Mouse (Mus musculus): ENCODE measurements around the gene Klhdc10. TPM values are rescaled to one million over a fixed set of nuclear protein-coding genes. Genes with fewer than 3 reads are reported as not detected.

The Klhdc10 gene
- total RNA-seq, 2 experiments from 2014 or later, result 35.8 to 44.4 TPM

GRCm38 (mm10) chr6:30477784-30478183, 76.1 kb downstream of the Klhdc10 start:
- Histone ChIP-seq H3K4me3 (no peak overlapping the region), H3K27ac (no peak overlapping the region)
- no peak for TF ChIP-seq CTCF (IDR thresholded peaks at IDR 0.05)

GRCm38 (mm10) chr6:30479418-30479817, 77.8 kb downstream of the Klhdc10 start:
- no peak for TF ChIP-seq CTCF (IDR thresholded peaks at IDR 0.05)
- intact Hi-C loops (cut with DNase I), result no loop called here
- Histone ChIP-seq H3K4me3 (no peak overlapping the region), H3K27ac (no peak overlapping the region)
- no peak for DNase-seq

More at GRCm38 (mm10) chr6:30477784-30478183, 76.1 kb downstream of the Klhdc10 start:
- intact Hi-C loops (cut with DNase I), result no loop called here
- no peak for DNase-seq

GRCm38 (mm10) chr6:30482908-30483307, 81.2 kb downstream of the Klhdc10 start:
- no peak for DNase-seq
- Histone ChIP-seq H3K4me3 (no peak overlapping the region), H3K27ac (no peak overlapping the region)
- intact Hi-C loops (cut with DNase I), result no loop called here
- no peak for TF ChIP-seq CTCF (IDR thresholded peaks at IDR 0.05)

- DNase-seq, result no peak
- H3K4me3 ChIP-seq, result no peak overlapping the region
- intact Hi-C loops (cut with DNase I), result no loop called here
- no peak overlapping the region for H3K27ac ChIP-seq
- TF ChIP-seq CTCF (IDR thresholded peaks at IDR 0.05), result no peak
Observed at GRCm38 (mm10) chr6:30486504-30486903, 84.8 kb downstream of the Klhdc10 start.

GRCm38 (mm10) chr6:30499049-30499448, 97.4 kb downstream of the Klhdc10 start:
- DNase-seq, result no peak
- H3K27ac ChIP-seq, result no peak overlapping the region
- H3K4me3 ChIP-seq, result no peak overlapping the region
- no peak for TF ChIP-seq CTCF (IDR thresholded peaks at IDR 0.05)
- intact Hi-C loops (cut with DNase I), result no loop called here

Other genes with a start within 250 kb of the Klhdc10 start
- gene Ube2h, start 97.3 kb upstream of the Klhdc10 start, total RNA-seq (2021), result 10 to 100 TPM; 39.6 to 81.2 TPM
- 10 to 100 TPM; 15.5 to 19.3 TPM for gene Zc3hc1, start 10.8 kb upstream of the Klhdc10 start, total RNA-seq (2021)
- 10 to 100 TPM in 1 of 2 experiments, 1 to 10 TPM in 1; 7.1 to 11.4 TPM for gene Tmem209, start 107.9 kb downstream of the Klhdc10 start, total RNA-seq (2021)
- under 1 TPM; 0.18 to 0.20 TPM for gene Ssmem1, start 108.0 kb downstream of the Klhdc10 start, total RNA-seq (2021)
- not detected for gene Cpa2, start 139.7 kb downstream of the Klhdc10 start, total RNA-seq (2021)
- gene Cpa4, start 166.5 kb downstream of the Klhdc10 start, total RNA-seq (2021), result not detected
- gene Cpa5, start 209.1 kb downstream of the Klhdc10 start, total RNA-seq (2021), result not detected
- not detected for gene Cpa1, start 237.3 kb downstream of the Klhdc10 start, total RNA-seq (2021)